Mouse (Mus musculus) ovary, postnatal 36 days (tissue): ENCODE measurements around the gene Havcr2.
A peak's percentile ranks its signal among the peaks of the same experiment; 100 is the strongest.
"Not testable (repeated sequence)": the region's sequence is repeated elsewhere in the genome, so short reads cannot be mapped to it uniquely, and the experiment has no call there.

Source experiments
- DNase-seq: peaks from one replicate; pipeline ENCODE4 v3.0.0; 2022; ENCODE audit warnings: low spot score, mixed read lengths

Gene Havcr2

DNA sequence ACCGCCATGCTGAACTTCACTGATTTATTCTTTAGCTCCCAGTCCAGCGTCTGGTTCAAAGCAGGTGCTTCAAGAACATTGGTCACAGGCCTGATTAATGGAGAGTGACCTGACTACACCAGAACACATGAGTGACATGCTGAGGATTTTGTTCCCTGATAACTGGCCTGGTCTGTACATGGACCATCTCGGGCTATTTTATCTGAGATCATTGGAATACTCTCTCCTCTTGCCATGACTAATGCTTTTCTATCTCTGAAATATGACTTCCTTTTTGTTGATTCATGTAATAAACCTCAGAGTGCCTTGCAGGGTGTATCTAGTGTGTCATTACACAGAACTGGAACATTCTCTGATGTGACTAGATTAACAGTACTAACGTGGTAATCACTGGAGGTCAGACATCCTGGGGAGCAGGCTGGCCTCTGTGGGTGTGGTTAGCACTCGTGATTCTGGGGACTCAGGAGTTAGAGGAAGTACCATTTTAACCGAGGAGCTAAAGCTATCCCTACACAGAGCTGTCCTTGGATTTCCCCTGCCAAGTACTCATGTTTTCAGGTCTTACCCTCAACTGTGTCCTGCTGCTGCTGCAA, at the start of gene Havcr2:
Havcr2 (plus strand) TSS at position 483 of the 593 bp plus-strand sequence.
- no peak for DNase-seq

GRCm38 (mm10) chr11:46404986-46405385, 49.7 kb upstream of the Havcr2 start:
- DNase-seq = no peak

DNA sequence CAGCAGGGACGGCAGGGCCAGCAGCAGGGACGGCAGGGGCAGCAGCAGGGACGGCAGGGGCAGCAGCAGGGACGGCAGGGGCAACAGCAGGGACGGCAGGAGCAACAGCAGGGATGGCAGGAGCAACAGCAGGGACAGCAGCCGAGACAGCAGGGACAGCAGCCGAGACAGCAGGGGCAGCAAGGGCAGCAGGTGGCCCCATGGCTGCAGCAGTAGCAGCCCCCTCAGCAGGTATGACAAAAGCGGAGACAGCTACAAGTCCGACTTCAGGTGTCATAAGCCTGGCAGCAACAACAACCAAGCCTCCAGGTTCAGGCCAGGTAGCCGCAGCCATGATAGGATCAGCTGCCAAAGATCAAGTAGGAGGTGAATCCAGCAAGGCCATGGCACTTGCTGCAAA, 48.0 kb upstream of the Havcr2 start:
- DNase-seq = no peak

DNA sequence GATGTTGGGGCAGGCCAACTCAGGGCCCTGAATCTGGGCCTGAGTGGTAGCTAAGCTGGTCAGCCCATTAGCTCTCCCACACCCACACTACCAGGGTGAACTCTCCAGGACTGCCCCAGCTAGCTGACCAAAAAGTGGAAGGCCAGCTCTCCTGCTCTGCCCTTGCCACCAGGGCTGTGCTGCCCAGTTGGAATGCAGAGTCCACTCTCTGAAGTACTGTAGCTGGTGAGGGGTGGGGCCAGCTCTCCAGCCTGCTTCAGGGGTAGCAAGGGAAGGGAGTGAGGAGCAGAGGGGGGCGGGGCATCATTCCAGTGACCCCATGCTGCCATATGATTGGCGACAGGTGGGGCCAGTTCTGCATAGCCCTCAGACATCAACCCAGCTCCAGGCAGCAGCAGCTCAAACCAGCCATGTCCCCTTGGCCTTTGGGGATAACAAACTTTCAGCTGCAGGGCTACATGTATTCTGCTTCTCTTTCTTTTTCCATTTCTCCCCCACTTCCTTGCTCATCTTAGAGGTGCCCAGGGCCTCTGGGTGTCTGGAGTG, 44.6 kb upstream of the Havcr2 start:
- no peak for DNase-seq

DNA sequence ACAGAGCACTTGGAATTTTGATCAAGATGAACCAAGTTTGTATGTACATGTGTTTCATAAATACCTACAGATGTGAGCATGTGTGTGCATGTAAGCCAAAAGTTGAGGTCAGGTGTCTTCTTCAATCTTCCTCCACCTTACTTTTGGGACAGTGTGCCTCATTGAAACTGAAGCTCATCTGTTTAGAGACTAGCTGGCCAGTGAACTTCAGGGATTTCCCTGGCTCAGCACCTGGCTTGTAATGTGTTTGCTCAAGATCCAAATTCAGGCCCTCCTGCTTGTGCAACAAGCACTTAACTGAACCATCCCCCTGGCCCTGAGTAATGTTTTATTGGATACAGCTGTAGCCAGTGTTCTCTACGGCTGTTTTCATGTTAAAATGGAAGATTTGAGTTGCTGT, 36.3 kb upstream of the Havcr2 start:
- no peak for DNase-seq

- DNase-seq = no peak
Measured at GRCm38 (mm10) chr11:46418860-46419259, 35.9 kb upstream of the Havcr2 start.

DNA sequence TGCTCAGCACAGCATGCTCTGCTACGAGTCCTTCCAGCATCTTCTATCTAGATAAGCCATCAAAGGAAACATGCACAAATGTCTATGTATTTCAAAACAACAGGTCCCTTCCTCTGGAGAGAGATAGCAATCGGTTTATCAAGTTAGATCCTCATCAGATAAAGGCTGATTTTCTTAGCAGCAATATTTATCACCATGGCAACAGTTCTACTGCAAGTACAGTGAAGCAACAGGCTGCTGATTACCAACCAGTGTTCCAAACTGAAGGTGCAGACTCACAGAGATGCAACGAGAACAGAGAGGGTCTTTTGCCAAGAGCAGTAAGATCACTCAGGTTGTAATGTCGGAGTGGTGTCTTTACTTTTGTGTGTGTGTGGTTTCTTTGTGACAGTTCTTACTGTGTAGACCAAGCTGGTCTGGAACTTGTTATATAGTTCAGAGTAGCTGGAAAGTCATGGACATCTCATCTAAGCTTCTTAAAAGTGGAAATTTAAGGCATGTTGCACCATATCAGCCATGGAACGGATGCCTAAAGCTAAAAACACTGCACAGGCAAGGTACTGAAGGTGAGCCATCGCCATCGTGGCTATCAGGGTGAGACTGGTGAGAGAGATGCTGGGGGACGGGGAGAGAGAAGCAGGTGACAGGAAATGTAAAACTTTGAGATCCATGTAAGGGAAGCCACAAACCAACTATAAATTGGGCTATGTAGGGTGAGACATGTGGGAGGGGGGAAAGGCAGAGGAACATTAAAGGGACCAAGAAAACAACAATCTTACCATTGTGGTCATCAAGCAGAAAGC, 33.4 kb upstream of the Havcr2 start:
- DNase-seq = no peak

DNA sequence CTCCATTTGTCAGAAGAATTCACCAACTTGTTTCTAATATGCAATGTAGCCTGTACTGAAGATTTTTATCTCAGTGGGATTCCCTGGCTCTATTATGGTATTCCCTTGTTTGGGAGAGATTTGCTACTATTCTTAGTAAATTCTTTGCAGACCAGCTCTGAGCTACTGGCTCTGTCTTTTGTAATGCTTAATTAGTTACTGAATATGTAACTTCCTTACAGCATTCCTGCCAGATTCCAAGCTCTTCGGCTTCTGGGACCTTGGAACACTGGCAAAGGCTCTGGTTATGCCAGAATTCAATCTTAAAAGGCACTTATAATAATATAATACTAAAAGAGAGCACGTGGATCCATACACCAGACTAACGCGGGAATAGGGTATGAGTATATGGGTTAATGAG, 26.6 kb upstream of the Havcr2 start:
- DNase-seq = not testable (repeated sequence)

- no peak for DNase-seq
Measured at GRCm38 (mm10) chr11:46430123-46430522, 24.6 kb upstream of the Havcr2 start.

DNA sequence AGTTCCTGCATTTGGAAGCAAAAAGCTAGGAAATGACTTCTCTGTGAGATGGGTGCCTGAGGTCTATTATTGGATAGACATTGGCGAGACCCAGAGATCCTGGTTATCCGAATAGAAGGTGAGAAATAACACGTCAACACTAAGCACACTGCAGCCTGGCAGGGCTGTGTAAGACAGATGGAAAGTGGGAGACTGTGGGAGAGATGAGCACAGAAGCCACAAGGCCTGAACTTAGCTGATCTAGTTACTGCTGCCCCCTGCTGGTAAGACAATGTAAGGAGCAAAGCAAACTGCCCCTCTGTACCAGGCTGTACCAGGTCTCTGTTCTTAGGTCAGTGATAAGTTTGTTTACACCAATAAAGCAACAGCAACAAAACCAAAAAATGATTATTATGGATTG, 23.6 kb upstream of the Havcr2 start:
- peak; percentile 60 for DNase-seq

- no peak for DNase-seq
Measured at GRCm38 (mm10) chr11:46435363-46435762, 19.4 kb upstream of the Havcr2 start.

GRCm38 (mm10) chr11:46436760-46437458, 17.8 kb upstream of the Havcr2 start, which contains the start of gene Med7:
Gene Med7, plus strand, starts transcription at chr11:46436925.
- peak; percentile 88 for DNase-seq

DNA sequence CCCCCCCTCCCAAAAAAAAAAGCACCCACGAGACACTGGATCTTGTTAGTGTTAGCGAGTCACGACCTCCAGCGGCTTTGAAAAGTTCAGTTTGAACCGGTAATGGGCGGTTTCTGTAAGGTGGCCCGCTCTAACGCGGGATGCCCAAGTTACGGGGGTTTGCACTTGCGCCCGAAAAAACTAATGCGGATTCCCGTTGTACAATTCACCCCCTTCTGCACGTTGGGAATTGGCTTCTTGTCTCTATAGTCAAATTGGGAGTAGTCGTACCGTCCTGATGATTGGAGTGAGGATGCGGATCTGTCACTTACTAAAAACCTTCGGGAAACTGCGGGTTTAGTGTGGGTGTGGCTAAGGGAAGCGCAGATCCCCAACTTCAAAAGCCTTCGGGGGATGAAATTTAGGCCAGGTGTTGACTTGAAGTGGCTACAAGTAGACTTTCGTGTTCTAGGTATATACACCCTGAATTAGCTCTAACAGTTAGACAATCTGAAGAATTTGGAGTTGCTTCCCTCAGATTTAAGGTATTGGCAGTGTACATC, 17.2 kb upstream of the Havcr2 start:
- no peak for DNase-seq

- no peak for DNase-seq
Measured at GRCm38 (mm10) chr11:46439005-46439543, 15.7 kb upstream of the Havcr2 start.

GRCm38 (mm10) chr11:46441774-46442173, 13.0 kb upstream of the Havcr2 start:
- DNase-seq = no peak

DNA sequence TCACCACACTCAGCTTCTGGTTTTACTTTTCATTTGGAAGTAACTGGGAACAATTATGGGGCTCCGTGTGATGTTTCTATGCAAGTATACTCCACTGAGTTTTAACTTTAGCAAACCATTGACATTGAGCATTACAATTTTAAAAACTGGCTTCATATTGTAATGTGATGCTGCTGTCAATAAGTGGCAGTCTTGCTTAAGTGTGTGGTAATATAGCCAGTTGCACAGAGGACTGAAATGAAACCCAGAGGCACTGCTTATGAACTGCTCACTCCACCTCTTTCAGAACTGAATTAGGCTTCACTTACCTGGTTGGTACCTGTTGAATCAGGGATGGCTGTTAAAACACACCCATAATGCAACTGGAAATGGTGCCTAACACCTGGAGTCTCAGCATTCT, 11.6 kb upstream of the Havcr2 start:
- no peak for DNase-seq

GRCm38 (mm10) chr11:46443979-46444378, 10.8 kb upstream of the Havcr2 start:
- DNase-seq = no peak

DNA sequence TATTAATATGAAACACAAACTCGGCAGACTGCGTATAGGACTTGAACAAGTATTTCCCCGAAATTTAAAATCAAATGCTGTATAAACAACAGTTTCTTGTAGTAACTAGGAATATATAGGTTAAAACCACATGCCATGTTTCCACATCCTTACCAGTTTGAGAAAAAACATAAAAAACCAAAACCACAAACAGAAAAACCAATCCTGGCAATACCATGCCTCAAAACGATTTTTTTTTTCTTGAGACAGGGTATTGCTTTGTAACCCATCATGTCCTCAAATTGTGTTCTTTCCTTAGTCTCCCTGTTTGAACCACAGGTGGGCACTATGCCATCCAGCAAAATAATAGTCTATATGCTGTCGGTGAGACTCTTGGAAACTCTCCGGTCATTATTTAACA, 8.6 kb upstream of the Havcr2 start:
- no peak for DNase-seq

- no peak for DNase-seq
Measured at GRCm38 (mm10) chr11:46447644-46448484, 6.9 kb upstream of the Havcr2 start.

- no peak for DNase-seq
Measured at GRCm38 (mm10) chr11:46449461-46450080, 5.2 kb upstream of the Havcr2 start.

GRCm38 (mm10) chr11:46459960-46460359, 5.2 kb downstream of the Havcr2 start:
- no peak for DNase-seq
